Mouse (Mus musculus) mature B cell (primary cell): ENCODE results near the gene Sergef.
"Not testable (repeated sequence)": the region's sequence is repeated elsewhere in the genome, so short reads cannot be mapped to it uniquely, and the experiment has no call there.

Experiments used
- in situ Hi-C: fragments of 300-500 bp; cut with MboI; formaldehyde crosslinking; loops from 2 replicates; pipeline ENCODE4 v1.14.3; 2019

The Sergef gene

DNA sequence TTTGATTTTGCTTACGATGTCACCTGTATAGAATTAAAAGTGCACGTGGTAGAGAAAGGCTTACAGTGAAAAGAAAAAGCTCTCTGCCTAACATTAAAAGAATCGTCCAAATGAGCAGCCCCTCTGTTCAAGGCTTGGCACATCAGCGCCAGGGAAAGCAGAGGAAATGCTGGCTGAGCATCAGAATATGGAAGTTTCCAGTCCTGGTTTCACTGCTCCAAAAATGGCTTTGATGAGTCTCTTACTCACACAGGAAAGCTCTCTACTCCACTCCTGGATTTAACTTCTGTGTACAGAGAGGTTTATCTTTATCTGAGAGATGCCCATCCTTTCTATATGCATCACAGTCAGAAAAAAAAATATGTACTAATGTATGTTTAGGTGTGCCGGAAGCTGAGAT, 61.5 kb downstream of the Sergef start:
- in situ Hi-C loops: no loop called here

DNA sequence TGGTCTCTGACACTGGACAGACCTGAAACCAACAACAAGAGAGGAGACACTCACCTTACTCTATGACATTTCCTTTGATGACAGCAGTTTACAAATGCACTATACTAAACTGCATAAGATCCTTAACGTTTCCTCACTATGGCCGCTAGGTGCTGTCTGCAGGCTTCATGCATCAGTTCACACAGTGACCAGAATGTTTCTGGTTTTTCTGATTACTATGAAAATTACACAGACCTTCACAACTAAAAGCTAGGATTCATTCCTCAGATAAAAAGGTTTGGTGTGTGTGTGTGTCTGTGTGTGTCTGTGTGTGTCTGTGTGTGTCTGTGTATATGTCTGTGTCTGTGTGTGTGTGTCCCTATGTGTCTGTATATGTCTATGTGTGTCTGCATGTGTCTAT, 63.7 kb downstream of the Sergef start:
- in situ Hi-C loops: no loop called here

DNA sequence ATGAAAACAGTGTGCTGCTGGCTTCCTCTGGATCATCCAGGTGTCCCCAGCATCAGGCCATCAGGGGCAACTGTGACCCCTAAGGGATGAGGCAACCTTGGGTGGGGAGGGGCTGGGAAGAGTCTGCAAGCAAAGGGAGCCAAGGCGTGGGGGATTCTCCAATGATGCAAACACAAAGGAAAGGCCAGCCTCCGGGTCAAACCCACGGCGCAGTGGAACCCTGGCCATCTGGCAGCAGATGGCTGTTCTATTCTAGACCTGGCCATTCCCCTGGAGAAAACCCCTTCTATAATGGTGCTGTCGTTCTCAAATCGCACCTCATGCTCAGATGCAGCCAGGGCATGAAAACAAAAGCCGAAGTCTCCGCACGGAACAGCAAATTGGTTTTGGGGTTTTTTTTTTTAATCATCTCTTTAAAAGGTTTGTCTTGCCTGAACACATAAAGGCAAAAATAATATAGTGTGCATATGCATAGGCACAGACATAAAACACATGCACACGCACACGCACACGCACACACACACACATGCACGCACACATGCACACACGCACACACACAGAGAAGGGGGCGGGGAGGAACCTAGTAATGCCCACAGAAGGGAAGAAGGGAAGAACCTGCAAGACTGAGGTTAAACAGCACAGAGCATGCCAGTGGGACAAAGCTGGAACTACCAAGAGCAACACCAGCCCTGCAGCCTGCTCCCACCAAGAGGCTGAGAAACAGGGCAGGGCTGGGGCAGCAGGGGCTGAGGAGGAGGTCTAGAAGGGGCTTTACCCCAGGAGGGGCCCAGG, 66.6 kb downstream of the Sergef start:
- in situ Hi-C loops: no loop called here

DNA sequence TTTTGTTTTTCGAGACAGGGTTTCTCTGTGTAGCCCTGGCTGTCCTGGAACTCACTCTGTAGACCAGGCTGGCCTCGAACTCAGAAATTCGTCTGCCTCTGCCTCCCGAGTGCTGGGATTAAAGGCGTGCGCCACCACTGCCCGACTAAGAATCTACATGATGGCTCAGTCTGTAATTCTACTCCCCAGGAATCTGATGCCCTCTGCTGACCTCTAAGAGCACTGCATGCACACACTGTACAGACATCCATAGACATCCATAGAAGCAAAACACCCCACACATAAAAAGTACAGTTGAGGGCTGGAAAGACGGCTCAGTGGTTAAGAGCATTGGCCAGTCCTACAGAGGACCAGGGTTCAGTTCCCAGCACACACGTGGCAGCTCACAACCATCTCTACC, 70.1 kb downstream of the Sergef start:
- in situ Hi-C loops: not testable (repeated sequence)

DNA sequence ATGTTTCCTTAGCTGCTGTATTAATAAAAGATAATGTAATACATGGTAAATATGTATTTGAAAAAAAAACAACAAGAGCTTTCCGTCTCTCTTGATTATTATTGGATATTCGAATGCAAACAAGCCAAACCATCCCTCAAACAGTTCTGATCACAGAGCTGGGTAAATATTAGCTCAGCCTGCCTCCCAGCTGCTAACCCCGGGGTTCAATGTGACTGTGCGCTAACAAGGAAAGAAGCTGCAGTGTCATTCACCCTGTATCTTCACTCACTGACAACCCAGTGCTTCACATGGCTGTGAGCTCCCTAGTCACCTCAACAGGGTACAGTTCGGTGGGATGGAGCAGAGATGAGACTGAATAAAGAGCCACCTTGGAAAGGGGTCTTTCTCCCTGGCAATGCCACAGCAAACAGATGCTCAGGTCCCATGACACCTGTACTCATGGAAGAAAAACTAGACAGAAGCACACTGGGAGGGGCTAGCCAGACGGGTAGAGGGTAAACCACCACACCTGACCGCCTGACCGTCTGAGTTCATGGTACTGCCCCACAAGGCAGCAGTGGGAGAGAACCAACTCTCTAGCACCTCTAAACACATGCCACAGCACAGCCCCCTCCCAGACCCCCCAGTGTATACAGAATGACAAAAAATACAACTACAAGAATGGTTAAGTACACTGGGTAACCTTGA, 73.1 kb downstream of the Sergef start:
- in situ Hi-C loops: no loop called here

DNA sequence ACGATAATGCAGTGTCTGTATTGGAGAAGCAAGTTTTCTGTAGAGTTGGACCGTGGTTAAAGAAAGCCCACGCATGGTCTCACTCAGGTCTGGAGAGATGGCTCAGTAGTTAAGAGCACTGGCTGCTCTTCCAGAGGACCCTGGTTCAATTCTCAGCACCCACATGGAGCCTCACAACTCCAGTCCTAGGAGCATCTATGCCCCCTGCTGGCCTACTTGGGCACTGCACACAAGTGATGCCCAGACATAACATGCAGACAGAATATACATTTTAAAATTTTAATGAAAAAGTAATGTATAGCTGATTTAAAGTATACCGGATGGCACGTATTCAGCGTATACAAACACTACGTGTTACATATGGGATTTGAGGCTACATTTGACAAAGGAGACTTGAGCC, 74.2 kb downstream of the Sergef start:
- in situ Hi-C loops: no loop called here

DNA sequence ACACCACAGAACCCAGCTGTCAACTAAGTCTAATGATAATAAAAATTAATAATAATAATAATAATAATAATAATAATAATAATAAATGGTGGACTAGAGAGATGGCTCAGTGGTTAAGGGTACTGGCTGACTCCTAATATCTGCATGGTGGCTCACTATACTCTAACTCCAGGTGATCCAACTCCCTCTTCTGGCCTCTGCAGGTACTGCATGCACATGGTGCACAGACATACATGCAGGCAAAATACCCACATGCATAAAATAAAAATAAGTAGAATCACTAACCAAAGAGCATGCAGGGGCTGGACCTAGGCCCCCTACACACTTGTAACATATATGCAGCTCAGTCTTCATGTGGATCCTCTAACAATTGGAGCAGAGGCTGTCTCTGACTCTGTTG, 75.8 kb downstream of the Sergef start:
- in situ Hi-C loops: no loop called here

DNA sequence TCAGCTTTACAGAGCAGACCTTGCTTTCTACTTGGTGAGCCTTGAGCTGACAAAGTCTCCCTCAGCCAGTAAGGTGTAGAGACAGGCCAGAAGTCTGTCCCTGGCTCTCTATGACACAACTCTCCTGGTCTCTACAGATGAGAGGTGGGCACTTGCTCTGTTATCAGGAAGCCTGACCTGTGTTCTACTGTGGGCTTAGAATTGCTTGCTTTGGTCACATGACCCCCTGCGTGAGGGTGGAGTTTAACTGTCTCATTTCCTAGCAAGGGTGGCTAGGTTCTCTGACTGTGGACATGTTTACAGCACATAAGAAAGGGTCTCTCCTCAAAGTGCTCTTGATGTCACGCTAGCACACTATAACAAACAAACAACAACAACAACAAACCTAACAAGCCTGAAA, 79.5 kb downstream of the Sergef start:
- in situ Hi-C loops: no loop called here

DNA sequence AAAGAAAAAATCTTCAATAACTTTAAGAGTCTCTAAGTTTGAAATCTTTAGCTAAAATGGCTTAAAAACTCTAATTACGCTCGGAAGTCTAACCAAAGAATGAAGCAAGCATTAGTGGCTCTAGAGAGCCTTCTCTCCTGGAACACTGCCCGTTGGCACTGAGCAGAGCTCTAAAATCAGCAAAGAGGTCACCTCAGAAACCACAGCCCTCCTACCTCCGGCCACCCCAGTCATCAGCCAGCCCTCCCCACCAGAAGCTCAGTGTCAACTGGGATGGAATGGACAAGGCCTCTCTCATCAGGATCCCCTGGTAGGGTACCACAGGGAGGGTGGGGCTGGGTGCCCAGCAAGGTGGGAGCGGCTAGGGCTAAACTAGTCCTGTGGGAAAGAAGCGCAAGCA, 80.0 kb downstream of the Sergef start:
- in situ Hi-C loops: no loop called here

DNA sequence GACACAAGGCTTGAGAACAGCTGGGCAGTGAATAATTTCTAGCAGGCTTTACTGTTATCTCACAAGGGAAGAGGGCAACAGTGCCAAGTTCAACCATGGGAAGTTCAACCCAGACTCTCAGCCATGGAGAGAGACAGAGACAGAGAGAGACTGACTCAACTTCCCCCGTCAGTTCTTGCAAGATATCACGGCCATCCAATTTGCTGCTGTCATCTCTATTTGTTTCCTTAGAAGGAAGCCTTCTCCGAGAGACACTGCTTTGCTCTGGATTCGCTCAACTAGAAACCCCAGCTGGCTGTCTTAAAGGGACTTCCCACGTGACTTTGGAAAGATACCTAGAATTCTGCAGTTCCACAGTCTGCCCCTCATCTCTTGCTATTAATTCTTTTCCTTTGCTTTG, 80.6 kb downstream of the Sergef start:
- in situ Hi-C loops: no loop called here

DNA sequence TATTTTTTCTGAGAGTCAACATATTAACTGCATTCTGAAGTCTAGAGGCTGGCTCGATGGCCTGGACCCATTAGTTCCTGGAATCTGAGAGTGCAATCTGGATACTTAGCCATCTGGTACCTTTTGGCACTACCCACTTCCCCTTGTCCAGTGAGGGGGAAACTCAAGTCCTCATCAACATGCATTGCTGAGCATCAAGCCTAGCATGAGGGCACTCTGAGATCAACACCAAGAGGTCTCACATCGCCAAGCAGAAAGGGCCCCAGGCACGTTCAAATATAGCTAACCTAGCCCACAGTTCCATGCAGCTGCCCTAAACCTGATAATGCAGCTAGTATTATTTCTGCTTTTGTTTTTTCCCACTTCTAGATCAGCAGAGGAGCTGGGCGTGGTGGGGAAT, 81.6 kb downstream of the Sergef start:
- in situ Hi-C loops: no loop called here

DNA sequence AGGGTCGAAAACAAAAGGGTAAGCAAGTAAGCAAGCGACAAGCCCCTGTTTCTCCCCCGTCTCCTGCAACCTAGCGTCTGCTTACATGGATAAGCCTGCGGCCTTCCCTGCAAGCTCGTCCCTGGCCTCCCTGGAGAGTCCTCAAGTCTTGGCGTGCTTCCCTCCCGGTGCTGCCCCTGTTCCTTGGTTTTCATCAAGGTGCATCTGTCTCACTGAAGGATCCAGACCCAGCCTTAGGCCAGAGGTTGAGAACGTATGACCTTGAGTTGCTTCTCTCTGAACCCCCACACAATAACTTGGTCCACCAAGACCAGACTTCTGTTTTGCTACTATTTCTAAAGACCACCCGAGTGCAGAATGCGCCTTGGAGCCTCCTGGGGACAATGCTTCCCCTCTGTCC, 82.2 kb downstream of the Sergef start:
- in situ Hi-C loops: no loop called here

DNA sequence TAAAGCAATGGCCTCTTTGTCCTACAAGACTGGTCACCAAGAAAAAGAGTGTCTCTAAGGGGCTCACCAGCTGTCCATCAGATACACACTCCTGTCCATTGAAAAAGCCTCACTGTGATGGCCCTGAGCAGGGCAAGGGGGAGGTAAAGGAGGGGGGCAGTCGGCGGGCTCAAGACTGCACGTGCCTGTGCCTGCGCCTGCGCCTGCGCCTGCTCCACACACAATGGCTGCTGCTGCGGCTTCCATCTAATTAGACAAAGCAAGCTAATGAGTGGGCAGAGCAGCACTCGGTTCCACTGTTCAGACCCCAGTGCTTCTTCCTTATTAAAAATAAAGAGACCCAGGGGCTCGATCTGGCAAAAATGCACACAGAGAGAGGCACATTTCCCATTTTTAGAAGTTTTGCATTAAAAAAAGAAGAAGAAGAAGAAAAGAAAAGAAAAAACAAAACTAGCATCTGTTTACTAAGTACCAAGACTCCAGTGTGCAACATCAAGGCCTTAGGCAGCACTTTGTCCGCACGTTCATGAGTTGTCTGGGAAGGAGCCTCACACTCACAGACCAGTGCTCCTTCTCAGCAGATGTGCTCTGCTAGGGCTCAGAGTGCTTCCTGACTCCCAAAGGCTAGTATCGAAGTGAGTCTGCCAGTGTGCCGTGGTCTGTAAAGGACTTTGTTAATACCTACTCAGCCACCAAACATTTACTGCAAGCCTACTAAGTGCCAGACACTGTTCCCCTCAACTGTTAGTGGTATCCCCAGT, 83.1 kb downstream of the Sergef start:
- in situ Hi-C loops: no loop called here

DNA sequence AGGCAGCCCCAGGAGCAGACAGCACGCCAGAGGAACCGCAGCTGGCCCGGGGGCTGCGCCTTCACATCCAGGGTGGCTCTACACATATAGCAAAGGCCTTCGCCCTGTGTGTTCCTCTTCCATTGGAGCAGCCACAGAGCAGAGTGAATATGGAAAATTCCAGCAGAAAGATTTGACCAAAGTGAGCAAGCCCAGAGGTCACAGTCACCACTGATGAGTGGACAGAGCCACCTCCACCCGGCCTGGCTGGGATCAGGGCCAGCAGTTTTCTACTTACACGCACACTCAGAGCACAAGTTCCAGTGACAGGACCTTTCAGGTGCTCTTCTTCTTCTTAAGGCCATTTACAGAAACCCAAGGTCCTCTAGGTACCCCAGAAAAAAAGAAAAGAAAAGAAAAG, 83.9 kb downstream of the Sergef start:
- in situ Hi-C loops: no loop called here

DNA sequence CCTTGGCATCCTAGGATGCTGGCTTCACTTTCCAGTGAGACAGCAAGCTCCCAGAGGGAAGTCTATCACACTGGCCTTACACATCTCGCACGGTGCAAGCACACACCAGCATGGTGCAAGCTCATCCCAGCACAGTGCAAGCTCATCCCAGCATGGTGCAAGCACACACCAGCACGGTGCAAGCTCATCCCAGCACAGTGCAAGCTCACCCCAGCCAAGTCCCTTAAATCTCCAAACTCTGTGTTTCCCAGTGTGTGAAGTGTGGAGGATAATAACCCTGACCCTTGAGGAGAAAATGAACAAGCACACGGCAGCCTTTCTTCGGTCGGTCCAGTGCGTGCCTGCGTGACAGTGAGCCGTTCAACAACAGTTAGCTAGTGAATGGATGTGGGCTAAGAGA, 84.8 kb downstream of the Sergef start:
- in situ Hi-C loops: no loop called here

DNA sequence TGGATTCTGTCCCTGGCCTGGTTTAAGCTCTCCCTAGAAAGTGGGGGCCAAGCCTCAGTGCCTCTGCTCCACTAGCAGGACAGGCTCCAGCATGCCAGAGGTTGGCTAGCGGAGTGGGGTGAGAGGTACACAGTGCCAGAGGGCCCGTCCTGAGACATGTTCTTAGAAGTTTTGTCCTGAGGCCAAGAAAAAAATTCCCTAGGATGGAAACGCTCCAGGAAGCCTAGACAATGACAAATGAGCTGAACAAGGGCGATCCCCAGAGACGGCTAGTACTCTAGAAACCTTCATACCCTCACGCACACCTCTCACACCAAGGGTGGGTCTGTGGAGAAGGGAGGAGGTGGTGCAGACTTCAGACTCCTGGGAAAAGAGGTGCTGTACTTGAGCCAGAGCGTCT, 85.6 kb downstream of the Sergef start:
- in situ Hi-C loops: no loop called here

DNA sequence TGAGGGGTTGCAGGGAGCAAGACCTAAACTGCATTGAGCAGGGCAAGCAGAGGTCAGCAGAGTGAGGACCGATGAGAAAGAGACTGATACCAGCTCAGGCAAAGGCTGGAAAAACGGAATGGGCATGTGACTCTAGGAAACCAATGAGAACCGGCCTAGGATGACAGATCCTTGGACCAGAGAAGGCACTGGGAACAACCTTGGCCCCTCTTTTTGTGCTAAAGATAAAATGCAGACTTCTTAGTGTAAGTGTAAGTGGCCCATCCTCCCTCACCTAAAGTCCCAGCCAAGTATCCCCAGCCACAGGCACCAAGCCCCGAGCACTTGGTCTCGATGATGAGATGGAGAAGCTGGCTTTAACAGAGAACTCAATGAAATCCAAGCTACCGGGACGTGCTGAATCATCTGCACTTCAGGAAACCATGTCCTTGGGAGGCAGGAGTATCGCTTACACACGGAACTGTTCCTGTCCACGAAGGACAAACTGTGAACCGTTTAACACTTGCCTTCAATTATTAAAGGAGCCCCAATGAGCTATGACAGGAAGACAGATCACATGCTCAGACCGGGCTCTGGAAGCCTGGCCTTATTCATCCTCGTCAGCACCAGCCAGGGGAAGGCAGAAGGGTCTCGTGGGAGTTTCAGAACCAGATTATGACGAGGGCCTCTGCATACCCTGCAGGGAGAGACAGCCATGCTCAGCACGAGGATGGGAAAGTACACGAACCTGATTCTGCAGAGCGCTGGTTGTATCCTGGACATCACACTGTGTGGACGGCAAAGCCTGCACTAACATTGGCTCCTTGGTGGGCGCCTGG, 87.5 kb downstream of the Sergef start:
- in situ Hi-C loops: no loop called here

DNA sequence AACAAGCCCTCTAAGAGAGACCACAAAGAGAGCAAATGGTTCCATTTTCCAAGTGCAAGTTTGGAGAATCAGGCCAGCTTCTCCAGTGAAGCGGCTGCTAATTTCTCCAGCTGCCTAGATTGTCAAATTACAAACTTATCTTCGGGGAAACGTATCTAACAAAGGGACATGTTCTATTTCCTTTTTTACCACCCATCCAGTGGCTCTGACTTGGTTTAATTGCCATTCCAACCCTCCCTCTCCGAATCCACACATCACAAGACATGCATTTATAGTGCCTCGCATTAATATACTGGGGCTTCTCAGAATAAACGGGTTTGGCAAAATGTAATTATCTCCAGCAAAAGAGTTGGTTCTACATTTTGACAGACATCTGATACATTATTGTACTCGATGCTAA, 88.4 kb downstream of the Sergef start:
- in situ Hi-C loops: no loop called here

DNA sequence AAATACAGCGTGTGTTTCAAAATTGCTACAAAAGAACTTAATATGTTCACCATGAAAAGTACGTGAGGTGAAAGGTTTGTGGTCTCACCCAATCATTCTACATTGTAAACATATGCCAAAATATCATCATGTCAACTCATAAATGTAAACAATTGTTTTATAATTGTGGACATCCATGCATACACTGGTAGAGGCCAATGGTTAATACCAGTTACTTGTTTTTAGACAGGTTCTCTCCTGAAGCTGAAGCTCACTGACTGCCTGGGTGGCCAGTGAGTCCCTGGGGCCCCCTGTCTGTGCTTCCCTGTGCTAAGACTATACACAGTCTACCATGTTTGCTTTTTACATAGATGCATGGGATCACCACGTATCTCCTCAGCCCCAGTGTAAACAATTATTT, 91.5 kb downstream of the Sergef start:
- in situ Hi-C loops: no loop called here

DNA sequence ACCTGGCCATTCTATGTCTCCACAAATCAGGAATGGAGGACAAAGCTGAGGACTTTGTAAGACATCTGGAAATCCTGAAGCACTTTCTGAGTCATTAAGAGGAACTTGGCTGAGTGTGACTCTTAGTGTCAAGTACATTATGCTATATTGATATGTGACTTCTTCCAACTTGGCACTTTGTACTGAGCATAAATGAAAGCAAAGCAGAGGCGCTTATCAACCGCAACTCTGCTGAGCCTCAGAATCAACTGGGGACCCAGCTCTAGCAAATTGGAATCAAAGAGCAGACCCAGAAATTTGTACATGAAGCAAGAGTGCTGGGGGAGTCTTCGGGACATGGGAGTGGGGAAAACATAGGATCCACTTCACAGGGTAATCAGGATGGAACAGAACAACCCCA, 92.0 kb downstream of the Sergef start:
- in situ Hi-C loops: no loop called here

DNA sequence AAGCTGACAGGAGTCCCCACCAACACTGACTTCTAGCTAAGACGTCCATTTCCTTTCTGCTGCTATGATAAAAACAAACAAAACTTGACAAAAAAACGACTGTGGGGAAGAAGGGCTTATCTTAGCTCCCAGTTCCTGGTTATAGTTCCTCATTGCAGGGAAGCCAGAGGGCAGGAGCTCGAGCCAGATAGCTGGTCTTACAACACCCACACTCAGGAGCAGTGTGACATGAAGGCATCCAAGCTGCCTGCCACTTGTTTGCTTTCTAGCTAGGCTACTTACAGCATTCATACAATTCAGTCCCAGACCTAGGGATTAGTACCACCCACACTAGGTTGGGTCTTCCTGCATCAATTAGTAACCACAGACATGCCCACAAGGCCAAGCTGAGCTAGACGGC, 93.1 kb downstream of the Sergef start:
- in situ Hi-C loops: no loop called here

DNA sequence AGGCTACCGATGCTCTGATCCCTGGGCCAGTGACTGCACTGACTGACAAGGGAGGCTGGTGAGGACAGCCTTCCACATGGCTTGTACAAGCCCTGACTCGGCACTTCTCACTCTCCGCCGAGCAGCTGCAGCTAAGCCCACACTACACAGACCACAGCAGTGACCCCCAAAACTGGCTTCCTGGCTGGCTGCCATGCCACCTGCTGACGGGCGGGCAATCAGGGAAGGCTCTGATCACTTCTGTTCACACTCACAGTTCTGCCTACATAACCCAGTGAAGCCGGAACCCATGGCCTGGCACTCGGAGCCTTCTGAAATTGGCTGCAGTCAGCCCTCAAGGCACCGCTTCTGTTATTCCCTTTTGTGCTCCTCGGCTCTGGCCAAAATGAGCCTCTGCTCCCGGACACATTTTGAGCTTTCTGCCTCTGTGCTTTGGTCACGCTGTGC, 95.4 kb downstream of the Sergef start:
- in situ Hi-C loops: no loop called here
